Mouse (Mus musculus) lung, postnatal 0 days (tissue): ENCODE data around the gene Gse1.

Experiments
- CTCF ChIP-seq: IDR thresholded peaks from 2 replicates; pipeline ENCODE4 v1.5.1; 2016; ENCODE audit warnings: antibody characterized with exemption, mild to moderate bottlenecking
- EP300 ChIP-seq: IDR thresholded peaks from 2 replicates; pipeline ENCODE4 v1.6.1; 2016; ENCODE audit warnings: antibody characterized with exemption, mild to moderate bottlenecking, control low read depth

DNA sequence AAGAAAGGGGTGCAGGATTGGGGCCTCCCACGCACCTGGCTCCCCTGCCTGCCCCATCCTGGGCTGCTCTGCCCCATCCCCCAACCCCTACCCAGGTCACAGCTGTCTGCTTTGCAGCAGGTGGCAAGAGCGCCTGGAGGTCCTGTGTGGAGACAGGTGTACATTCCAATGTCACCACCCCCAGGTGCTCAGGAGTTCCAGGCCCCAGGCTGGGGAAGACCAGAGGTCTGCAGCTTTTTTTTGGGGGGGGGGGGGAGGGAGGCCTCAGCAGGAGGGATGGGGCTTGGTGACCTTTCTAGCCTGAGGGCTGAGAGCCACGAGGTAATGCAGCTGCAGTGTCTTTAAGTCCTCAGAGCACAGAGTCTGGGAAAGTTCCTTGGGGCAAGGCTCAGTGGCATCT lies 300.1 kb downstream of the Gse1 start:
- TF ChIP-seq CTCF (no peak), EP300 (no peak)
